Mouse (Mus musculus): ENCODE measurements around the gene Gm29776.
A peak's percentile ranks its signal among the peaks of the same experiment; 100 is the strongest.

Gm29776 gene

GRCm38 (mm10) chr14:54709054-54709453 lies 10.4 kb upstream of the Gm29776 start:
- no peak for DNase-seq (ENCODE audit: low spot score)

- no peak for DNase-seq (ENCODE audit: low spot score)
These were observed 8.1 kb upstream of the Gm29776 start for GRCm38 (mm10) chr14:54706589-54707320.

- no peak for DNase-seq (ENCODE audit: low spot score)
These were observed 7.2 kb upstream of the Gm29776 start for GRCm38 (mm10) chr14:54705844-54706243.

- DNase-seq (ENCODE audit: low spot score), result no peak
These were observed 4.6 kb upstream of the Gm29776 start for GRCm38 (mm10) chr14:54703207-54703606.

- DNase-seq (ENCODE audit: low spot score), result peak; percentile 33
These were observed 2.7 kb upstream of the Gm29776 start for GRCm38 (mm10) chr14:54701298-54701697.

- DNase-seq (ENCODE audit: low spot score), result no peak
These were observed 953 bp upstream of the Gm29776 start for GRCm38 (mm10) chr14:54699586-54699985.

- no peak for DNase-seq (ENCODE audit: low spot score)
These were observed 1.9 kb downstream of the Gm29776 start for GRCm38 (mm10) chr14:54696752-54697151.

GRCm38 (mm10) chr14:54695042-54695441 lies 3.6 kb downstream of the Gm29776 start:
- no peak for DNase-seq (ENCODE audit: low spot score)

- DNase-seq (ENCODE audit: low spot score), result no peak
These were observed 11.4 kb downstream of the Gm29776 start for GRCm38 (mm10) chr14:54687251-54687650.

- peak; percentile 100 for DNase-seq (ENCODE audit: low spot score)
These were observed 12.0 kb downstream of the Gm29776 start, which contains the start of gene Acin1 for GRCm38 (mm10) chr14:54686522-54687143. Gene Acin1 (minus strand): TSS chr14:54686931.

GRCm38 (mm10) chr14:54686063-54686521 lies 12.5 kb downstream of the Gm29776 start, which contains the start of gene 1700123O20Rik:
Gene 1700123O20Rik (plus strand): TSS chr14:54686216.
- DNase-seq (ENCODE audit: low spot score), result no peak

- DNase-seq (ENCODE audit: low spot score), result no peak
These were observed 13.2 kb downstream of the Gm29776 start for GRCm38 (mm10) chr14:54685471-54685870.

- no peak for DNase-seq (ENCODE audit: low spot score)
These were observed 16.2 kb downstream of the Gm29776 start for GRCm38 (mm10) chr14:54682396-54682795.

- no peak for DNase-seq (ENCODE audit: low spot score)
These were observed 19.9 kb downstream of the Gm29776 start for GRCm38 (mm10) chr14:54678657-54679304.

GRCm38 (mm10) chr14:54676290-54676689 lies 22.3 kb downstream of the Gm29776 start:
- no peak for DNase-seq (ENCODE audit: low spot score)

- DNase-seq (ENCODE audit: low spot score), result no peak
These were observed 24.3 kb downstream of the Gm29776 start for GRCm38 (mm10) chr14:54674317-54674716.

- DNase-seq (ENCODE audit: low spot score), result no peak
These were observed 29.3 kb downstream of the Gm29776 start for GRCm38 (mm10) chr14:54669381-54669780.

- no peak for DNase-seq (ENCODE audit: low spot score)
These were observed 34.0 kb downstream of the Gm29776 start for GRCm38 (mm10) chr14:54664477-54665222.

GRCm38 (mm10) chr14:54660009-54660408 lies 38.6 kb downstream of the Gm29776 start:
- no peak for DNase-seq (ENCODE audit: low spot score)

- DNase-seq (ENCODE audit: low spot score), result peak; percentile 61
These were observed 45.1 kb downstream of the Gm29776 start for GRCm38 (mm10) chr14:54653496-54653895.

- no peak for DNase-seq (ENCODE audit: low spot score)
These were observed 45.8 kb downstream of the Gm29776 start for GRCm38 (mm10) chr14:54652787-54653186.

GRCm38 (mm10) chr14:54651556-54651955 lies 47.1 kb downstream of the Gm29776 start:
- no peak for DNase-seq (ENCODE audit: low spot score)

Measured in layer of hippocampus, adult 9-10 months (tissue).